Comparison of ENCODE assay signal across 18 mouse cellular contexts in the genomic region with DNA sequence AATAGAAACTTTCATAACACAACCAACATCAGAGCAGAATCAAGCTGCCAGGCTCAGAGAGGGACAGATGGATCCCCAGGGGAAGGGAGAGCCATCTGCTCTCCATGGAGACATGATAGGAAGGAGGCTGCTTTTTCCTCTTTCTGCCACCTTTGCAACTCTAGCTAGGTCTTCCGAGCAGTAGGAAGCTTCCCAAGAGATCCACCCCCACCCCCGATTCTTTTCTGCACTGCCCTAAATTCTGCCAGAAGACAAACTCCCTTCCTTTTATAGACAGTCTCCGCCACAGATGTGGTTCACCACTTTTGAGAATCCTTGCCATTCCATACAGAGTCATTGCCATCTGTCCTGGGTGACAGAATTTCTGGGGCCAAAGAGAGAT. TPM values are rescaled to one million over a fixed set of nuclear protein-coding genes. Genes with fewer than 3 reads are reported as not detected.
DNase-seq lines count a peak whose midpoint lies in the region; ATAC-seq and TF ChIP-seq lines count a peak whose summit lies in the region.
"Had no signal": no experiment of that assay in that cellular context is flagged by ENCODE, and none has a peak within 500 bp of the region (broad histone marks: within the 10 kb centered on the region; RNA-seq: fewer than 3 reads in every experiment).

No protein-coding gene starts in this region.

- no peak overlapping the region for H3K4me2 ChIP-seq in forebrain, embryonic 16.5 days (ENCODE audit: low read length)
- no peak overlapping the region for H3K4me2 ChIP-seq in forebrain, embryonic 11.5 days (ENCODE audit: low read depth, low read length, severe bottlenecking)
- H3K4me2 ChIP-seq: hindbrain, embryonic 13.5 days; kidney, embryonic 15.5 days; limb, embryonic 13.5 days; lung, embryonic 15.5 days; midbrain, embryonic 11.5 days had no signal

- no peak for DNase-seq in forebrain, embryonic 11.5 days (ENCODE audit: low spot score)
- DNase-seq in cerebellum, adult 9-11 months, result peak; percentile 76
- DNase-seq in layer of hippocampus, adult 8-10 months (ENCODE audit: low spot score in 2 of 2), result peak; percentile 65 to 68
- DNase-seq in right cerebral cortex, postnatal 10 days (ENCODE audit: low spot score in 2 of 2), result peak; percentile 52 to 73
- no peak for DNase-seq in kidney, adult 2 months
- DNase-seq in urinary bladder, adult 2 months (ENCODE audit: low spot score), result no peak
- no peak for DNase-seq in lung, postnatal 36 days
- DNase-seq: adrenal gland, adult 2 months; retina, postnatal 1 day had no signal

- no peak overlapping the region for H3K4me3 ChIP-seq in forebrain, embryonic 16.5 days (replicated peaks; ENCODE audit: low read length)
- H3K4me3 ChIP-seq in forebrain, embryonic 11.5 days (ENCODE audit: low read depth, low read length), result no peak overlapping the region
- no peak overlapping the region for H3K4me3 ChIP-seq in kidney, adult 2 months (ENCODE audit: insufficient read depth, low read depth, low read length)
- H3K4me3 ChIP-seq: heart, embryonic 10.5 days; hindbrain, embryonic 13.5 days; kidney, embryonic 15.5 days; limb, embryonic 13.5 days; lung, embryonic 15.5 days had no signal

- TF ChIP-seq POLR2A in kidney, adult 2 months (IDR thresholded peaks at IDR 0.05; ENCODE audit: low read depth, low read length), result no peak

- ATAC-seq in forebrain, embryonic 16.5 days, result 0 out of 2 replicates have a peak, but pooled peaks have one; percentile 31
- ATAC-seq in forebrain, embryonic 11.5 days (replicated peaks; ENCODE audit: low FRiP score), result no peak

- H3K9ac ChIP-seq in forebrain, embryonic 16.5 days (replicated peaks; ENCODE audit: low read depth, low read length), result no peak overlapping the region
- H3K9ac ChIP-seq in forebrain, embryonic 11.5 days (ENCODE audit: low read length), result no peak overlapping the region
- H3K9ac ChIP-seq: hindbrain, embryonic 13.5 days; kidney, embryonic 15.5 days; limb, embryonic 13.5 days; lung, embryonic 15.5 days had no signal

- no peaks in the 10 kb centered on the region for H3K36me3 ChIP-seq in forebrain, embryonic 16.5 days (ENCODE audit: control insufficient read depth, insufficient read depth)
- no peaks in the 10 kb centered on the region for H3K36me3 ChIP-seq in forebrain, embryonic 11.5 days (ENCODE audit: control insufficient read depth, insufficient read depth, low read length)
- H3K36me3 ChIP-seq in kidney, adult 2 months (ENCODE audit: control insufficient read depth, insufficient read depth, low read length), result no peaks in the 10 kb centered on the region
- H3K36me3 ChIP-seq: heart, embryonic 10.5 days; hindbrain, embryonic 13.5 days; kidney, embryonic 15.5 days; limb, embryonic 13.5 days; lung, embryonic 15.5 days had no signal

- no peak for TF ChIP-seq CTCF in kidney, adult 2 months (conservative IDR thresholded peaks at IDR 0.05; ENCODE audit: insufficient read depth, insufficient read length, low read depth, low read length)

- WGBS in forebrain, embryonic 16.5 days, result 64% methylated on average over 3 of the region's 3 CpGs
- WGBS in forebrain, embryonic 11.5 days, result 69% methylated on average over 3 of the region's 3 CpGs
- WGBS in kidney, adult 2 months, result 71% methylated on average over 3 of the region's 3 CpGs

- H3K27me3 ChIP-seq in forebrain, embryonic 16.5 days (replicated peaks; ENCODE audit: control insufficient read depth, insufficient read depth, low read length), result no peaks in the 10 kb centered on the region
- H3K27me3 ChIP-seq in forebrain, embryonic 11.5 days (ENCODE audit: control insufficient read depth, insufficient read depth, low read length), result no peaks in the 10 kb centered on the region
- H3K27me3 ChIP-seq in kidney, adult 2 months (replicated peaks; ENCODE audit: control insufficient read depth, insufficient read depth, low read length), result no peaks in the 10 kb centered on the region
- H3K27me3 ChIP-seq: hindbrain, embryonic 13.5 days; kidney, embryonic 15.5 days; limb, embryonic 13.5 days; lung, embryonic 15.5 days had no signal

- no peak overlapping the region for H3K27ac ChIP-seq in forebrain, embryonic 16.5 days (ENCODE audit: low read length)
- H3K27ac ChIP-seq in forebrain, embryonic 11.5 days (ENCODE audit: low read depth, low read length), result no peak overlapping the region
- H3K27ac ChIP-seq in kidney, adult 2 months (ENCODE audit: insufficient read depth, low read depth, low read length), result no peak overlapping the region
- H3K27ac ChIP-seq: heart, embryonic 10.5 days; hindbrain, embryonic 13.5 days; kidney, embryonic 15.5 days; limb, embryonic 13.5 days; lung, embryonic 15.5 days; stomach, postnatal 0 days had no signal

- no peaks in the 10 kb centered on the region for H3K9me3 ChIP-seq in forebrain, embryonic 16.5 days (ENCODE audit: control insufficient read depth, low read length)
- no peaks in the 10 kb centered on the region for H3K9me3 ChIP-seq in forebrain, embryonic 11.5 days (ENCODE audit: control insufficient read depth, low read length)
- H3K9me3 ChIP-seq: heart, embryonic 10.5 days; hindbrain, embryonic 13.5 days; kidney, embryonic 15.5 days; limb, embryonic 13.5 days; lung, embryonic 15.5 days had no signal

- no peaks in the 10 kb centered on the region for H3K4me1 ChIP-seq in forebrain, embryonic 16.5 days (replicated peaks; ENCODE audit: control insufficient read depth, insufficient read depth, low read length)
- H3K4me1 ChIP-seq in forebrain, embryonic 11.5 days (replicated peaks; ENCODE audit: control insufficient read depth, insufficient read depth, low read length), result no peaks in the 10 kb centered on the region
- no peaks in the 10 kb centered on the region for H3K4me1 ChIP-seq in kidney, adult 2 months (ENCODE audit: control insufficient read depth, insufficient read depth, low read length)
- H3K4me1 ChIP-seq: heart, embryonic 10.5 days; hindbrain, embryonic 13.5 days; kidney, embryonic 15.5 days; limb, embryonic 13.5 days; lung, embryonic 15.5 days had no signal

RNA-seq across cellular contexts. Expression of a gene that starts 16.0 kb away (rescaled TPM):
- polyA plus RNA-seq in forebrain, embryonic 16.5 days (2015; fragmentation: Nextera tagmentation; extraction: Ambion mirVana), result 42.7 and 51.8 TPM in 2 replicates
- polyA plus RNA-seq in forebrain, embryonic 11.5 days (2014; fragmentation: Nextera tagmentation; extraction: Ambion mirVana), result 13.6 and 14.5 TPM in 2 replicates
- total RNA-seq in layer of hippocampus, adult 8-10 months (2022), result 100 to 1,000 TPM in 1 of 4 experiments, 10 to 100 TPM in 3; 89.7 to 110 (median 95.1) TPM
- polyA plus RNA-seq in kidney, adult 2 months (2012; rRNA removed), result 20.7 and 24.8 TPM in 2 replicates
- 40.1 and 41.2 TPM in 2 replicates for polyA plus RNA-seq in urinary bladder, adult 2 months (2012; rRNA removed)

RNA-seq across cellular contexts. Expression of a gene that starts 29.0 kb away (rescaled TPM):
- polyA plus RNA-seq in forebrain, embryonic 16.5 days (2015; fragmentation: Nextera tagmentation; extraction: Ambion mirVana), result 19.7 and 25.5 TPM in 2 replicates
- polyA plus RNA-seq in forebrain, embryonic 11.5 days (2014; fragmentation: Nextera tagmentation; extraction: Ambion mirVana), result 24.5 and 25.2 TPM in 2 replicates
- total RNA-seq in layer of hippocampus, adult 8-10 months (2022), result 10 to 100 TPM; 27.5 to 38.5 (median 33.2) TPM
- polyA plus RNA-seq in kidney, adult 2 months (2012; rRNA removed), result 180 and 192 TPM in 2 replicates
- 30.5 and 33.0 TPM in 2 replicates for polyA plus RNA-seq in urinary bladder, adult 2 months (2012; rRNA removed)

RNA-seq across cellular contexts. Expression of a gene that starts 29.9 kb away (rescaled TPM):
- 48.3 and 55.4 TPM in 2 replicates for polyA plus RNA-seq in forebrain, embryonic 16.5 days (2015; fragmentation: Nextera tagmentation; extraction: Ambion mirVana)
- 40.4 and 47.1 TPM in 2 replicates for polyA plus RNA-seq in forebrain, embryonic 11.5 days (2014; fragmentation: Nextera tagmentation; extraction: Ambion mirVana)
- total RNA-seq in layer of hippocampus, adult 8-10 months (2022), result 10 to 100 TPM; 22.0 to 31.7 (median 26.1) TPM
- 31.1 and 32.1 TPM in 2 replicates for polyA plus RNA-seq in kidney, adult 2 months (2012; rRNA removed)
- polyA plus RNA-seq in urinary bladder, adult 2 months (2012; rRNA removed), result 23.1 and 24.2 TPM in 2 replicates

RNA-seq across cellular contexts. Expression of a gene that starts 46.3 kb away (rescaled TPM):
- polyA plus RNA-seq in forebrain, embryonic 16.5 days (2015; fragmentation: Nextera tagmentation; extraction: Ambion mirVana), result 25.0 and 27.1 TPM in 2 replicates
- 13.5 and 13.9 TPM in 2 replicates for polyA plus RNA-seq in forebrain, embryonic 11.5 days (2014; fragmentation: Nextera tagmentation; extraction: Ambion mirVana)
- total RNA-seq in layer of hippocampus, adult 8-10 months (2022), result 10 to 100 TPM; 12.4 to 13.5 (median 12.6) TPM
- 17.0 and 19.0 TPM in 2 replicates for polyA plus RNA-seq in kidney, adult 2 months (2012; rRNA removed)
- polyA plus RNA-seq in urinary bladder, adult 2 months (2012; rRNA removed), result 11.2 and 11.7 TPM in 2 replicates

RNA-seq across cellular contexts. Expression of a gene that starts 48.6 kb away (rescaled TPM):
- polyA plus RNA-seq in forebrain, embryonic 16.5 days (2015; fragmentation: Nextera tagmentation; extraction: Ambion mirVana), result 36.0 and 41.8 TPM in 2 replicates
- 5.4 and 6.1 TPM in 2 replicates for polyA plus RNA-seq in forebrain, embryonic 11.5 days (2014; fragmentation: Nextera tagmentation; extraction: Ambion mirVana)
- 1 to 10 TPM; 2.1 to 4.0 (median 3.6) TPM for total RNA-seq in layer of hippocampus, adult 8-10 months (2022)
- polyA plus RNA-seq in kidney, adult 2 months (2012; rRNA removed), result not detected in 2 replicates
- polyA plus RNA-seq in urinary bladder, adult 2 months (2012; rRNA removed), result 2.1 and 2.9 TPM in 2 replicates
- polyA plus RNA-seq: C2C12 had no signal

Comparison
In these comparisons a context has a peak if more than half of its experiments do, and no peak if none do; other contexts are left out.
1. DNase-seq: peak in cerebellum, adult 9-11 months (single experiment), layer of hippocampus, adult 8-10 months (2 of 2) and right cerebral cortex, postnatal 10 days (2 of 2); none in forebrain, embryonic 11.5 days (single experiment), kidney, adult 2 months (single experiment), urinary bladder, adult 2 months (single experiment) and lung, postnatal 36 days (single experiment).